Mouse (Mus musculus) intestine, embryonic 15.5 days (tissue): ENCODE measurements around the gene Tars2. TPM values are rescaled to one million over a fixed set of nuclear protein-coding genes. Genes with fewer than 3 reads are reported as not detected.

Source experiments
- ATAC-seq: fragments of 200-750 bp; cut with Nextera tagmentation; 2 replicates; pipeline ENCODE4 v1.8.0; 2017; ENCODE audit warnings: moderate TSS enrichment, moderate library complexity
- H3K27ac ChIP-seq: fragments of 300-500 bp; sonication (generic); 2 replicates; pipeline ENCODE4 v1.5.1; 2015; ENCODE audit warnings: mild to moderate bottlenecking, inconsistent platforms
- H3K27me3 ChIP-seq: fragments of 300-500 bp; sonication (generic); replicated peaks from 2 replicates; pipeline ENCODE4 v1.6.1; 2015; ENCODE audit warnings: inconsistent platforms
- H3K36me3 ChIP-seq: fragments of 300-500 bp; sonication (generic); 2 replicates; pipeline ENCODE4 v1.6.1; 2015; ENCODE audit warnings: inconsistent platforms
- H3K4me1 ChIP-seq: fragments of 300-500 bp; sonication (generic); replicated peaks from 2 replicates; pipeline ENCODE4 v1.6.1; 2015; ENCODE audit warnings: inconsistent platforms
- H3K4me2 ChIP-seq: fragments of 300-500 bp; sonication (generic); replicated peaks from 2 replicates; pipeline ENCODE4 v1.6.1; 2015; ENCODE audit warnings: mild to moderate bottlenecking, inconsistent platforms
- H3K4me3 ChIP-seq: fragments of 300-500 bp; sonication (generic); replicated peaks from 2 replicates; pipeline ENCODE4 v1.5.1; 2015; ENCODE audit warnings: inconsistent platforms
- H3K9ac ChIP-seq: fragments of 300-500 bp; sonication (generic); 2 replicates; pipeline ENCODE4 v1.6.1; 2015; ENCODE audit warnings: inconsistent platforms
- H3K9me3 ChIP-seq: fragments of 300-500 bp; sonication (generic); 2 replicates; pipeline ENCODE4 v1.6.1; 2016; ENCODE audit warnings: inconsistent platforms
- WGBS: fragments of 180-500 bp; shearing (Covaris S2); methylation state at CpG from one replicate; pipeline ENCODE4 v1.1.7; 2015; 5-methylcytosine and 5-hydroxymethylcytosine counted together
- polyA plus RNA-seq: library from polyadenylated mRNA; unstranded; fragments of >200 nt; fragmentation: Nextera tagmentation; extraction: Ambion mirVana; gene quantifications from 2 replicates; pipeline ENCODE4 v1.2.1, GENCODE M21; 2015

The Tars2 gene
- polyA plus RNA-seq, 1 experiment from 2014 or later: 54.4 TPM

GRCm38 (mm10) chr3:95704612-95705011 lies 55.4 kb downstream of the Tars2 start:
- no peak overlapping the region for H3K4me2 ChIP-seq
- H3K27me3 ChIP-seq: no peaks in the 10 kb centered on the region
- H3K27ac ChIP-seq: no peak overlapping the region
- H3K36me3 ChIP-seq: no peaks in the 10 kb centered on the region
- H3K4me3 ChIP-seq: no peak overlapping the region
- peaks cover 24% of the 10 kb centered on the region for H3K4me1 ChIP-seq
- no peaks in the 10 kb centered on the region for H3K9me3 ChIP-seq
- WGBS: 82% methylated on average over 4 of the region's 4 CpGs
- no peak for ATAC-seq
- H3K9ac ChIP-seq: no peak overlapping the region

GRCm38 (mm10) chr3:95703276-95703675 lies 56.7 kb downstream of the Tars2 start:
- Histone ChIP-seq H3K9ac (no peak overlapping the region), H3K4me3 (no peak overlapping the region), H3K27ac (no peak overlapping the region), H3K4me2 (no peak overlapping the region), H3K9me3 (no peaks in the 10 kb centered on the region), H3K36me3 (no peaks in the 10 kb centered on the region), H3K27me3 (no peaks in the 10 kb centered on the region), H3K4me1 (peaks cover 24% of the 10 kb centered on the region)
- 86% methylated on average over 3 of the region's 3 CpGs for WGBS
- ATAC-seq: no peak

- Histone ChIP-seq H3K36me3 (no peaks in the 10 kb centered on the region), H3K4me2 (peak overlapping the region; percentile 82), H3K4me1 (peaks cover 24% of the 10 kb centered on the region), H3K9ac (peak overlapping the region; percentile 50), H3K27ac (peak overlapping the region; percentile 90), H3K9me3 (no peaks in the 10 kb centered on the region), H3K4me3 (peak overlapping the region; percentile 28), H3K27me3 (no peaks in the 10 kb centered on the region)
- WGBS: 4% methylated on average over 24 of the region's 24 CpGs
- peak; percentile 96 for ATAC-seq
Observed at GRCm38 (mm10) chr3:95701877-95702540, 58.0 kb downstream of the Tars2 start.

- Histone ChIP-seq H3K27me3 (no peaks in the 10 kb centered on the region), H3K9ac (no peak overlapping the region), H3K36me3 (no peaks in the 10 kb centered on the region), H3K9me3 (no peaks in the 10 kb centered on the region), H3K4me2 (no peak overlapping the region), H3K27ac (peak overlapping the region; percentile 90), H3K4me1 (peaks cover 31% of the 10 kb centered on the region), H3K4me3 (no peak overlapping the region)
- WGBS: 77% methylated on average over 2 of the region's 2 CpGs
- ATAC-seq: no peak
Observed at GRCm38 (mm10) chr3:95701085-95701484, 58.9 kb downstream of the Tars2 start.

GRCm38 (mm10) chr3:95700233-95700681 lies 59.7 kb downstream of the Tars2 start:
- Histone ChIP-seq H3K27me3 (no peaks in the 10 kb centered on the region), H3K9me3 (no peaks in the 10 kb centered on the region), H3K36me3 (no peaks in the 10 kb centered on the region), H3K4me1 (peaks cover 36% of the 10 kb centered on the region), H3K27ac (no peak overlapping the region), H3K9ac (no peak overlapping the region), H3K4me2 (no peak overlapping the region), H3K4me3 (no peak overlapping the region)
- no peak for ATAC-seq
- 54% methylated on average over 6 of the region's 6 CpGs for WGBS

GRCm38 (mm10) chr3:95698286-95698685 lies 61.7 kb downstream of the Tars2 start:
- H3K4me2 ChIP-seq: no peak overlapping the region
- WGBS: 91% methylated on average over 4 of the region's 4 CpGs
- no peak overlapping the region for H3K4me3 ChIP-seq
- no peak overlapping the region for H3K9ac ChIP-seq
- no peak overlapping the region for H3K27ac ChIP-seq
- H3K9me3 ChIP-seq: no peaks in the 10 kb centered on the region
- H3K4me1 ChIP-seq: peaks cover 36% of the 10 kb centered on the region
- ATAC-seq: no peak
- H3K36me3 ChIP-seq: no peaks in the 10 kb centered on the region
- no peaks in the 10 kb centered on the region for H3K27me3 ChIP-seq

- H3K27ac ChIP-seq: no peak overlapping the region
Observed at GRCm38 (mm10) chr3:95696360-95696759, 63.6 kb downstream of the Tars2 start.

GRCm38 (mm10) chr3:95695796-95696195 lies 64.2 kb downstream of the Tars2 start:
- ATAC-seq: no peak
- no peak overlapping the region for H3K27ac ChIP-seq
- H3K4me3 ChIP-seq: no peak overlapping the region
- H3K27me3 ChIP-seq: no peaks in the 10 kb centered on the region
- H3K4me1 ChIP-seq: peaks cover 19% of the 10 kb centered on the region; the same call in 1 of the 2 replicates
- H3K9me3 ChIP-seq: no peaks in the 10 kb centered on the region
- H3K9ac ChIP-seq: no peak overlapping the region
- WGBS: 42% methylated on average over 3 of the region's 3 CpGs
- no peaks in the 10 kb centered on the region for H3K36me3 ChIP-seq
- no peak overlapping the region for H3K4me2 ChIP-seq

More at GRCm38 (mm10) chr3:95696360-95696759, 63.6 kb downstream of the Tars2 start:
- no peak for ATAC-seq
- H3K36me3 ChIP-seq: no peaks in the 10 kb centered on the region
- no peaks in the 10 kb centered on the region for H3K9me3 ChIP-seq
- H3K27me3 ChIP-seq: no peaks in the 10 kb centered on the region
- H3K9ac ChIP-seq: no peak overlapping the region
- no peak overlapping the region for H3K4me3 ChIP-seq
- no peak overlapping the region for H3K4me2 ChIP-seq
- 15% methylated on average over 7 of the region's 7 CpGs for WGBS
- H3K4me1 ChIP-seq: peaks cover 24% of the 10 kb centered on the region

GRCm38 (mm10) chr3:95694808-95695703 lies 65.0 kb downstream of the Tars2 start:
- H3K4me2 ChIP-seq: no peak overlapping the region
- H3K27ac ChIP-seq: no peak overlapping the region
- peaks cover 13% of the 10 kb centered on the region; the same call in 1 of the 2 replicates for H3K4me1 ChIP-seq
- H3K36me3 ChIP-seq: no peaks in the 10 kb centered on the region
- H3K4me3 ChIP-seq: no peak overlapping the region
- H3K9ac ChIP-seq: no peak overlapping the region
- no peak for ATAC-seq
- H3K9me3 ChIP-seq: no peaks in the 10 kb centered on the region
- no peaks in the 10 kb centered on the region for H3K27me3 ChIP-seq
- 86% methylated on average over 11 of the region's 11 CpGs for WGBS

GRCm38 (mm10) chr3:95693821-95694807 lies 65.9 kb downstream of the Tars2 start:
- Histone ChIP-seq H3K27ac (no peak overlapping the region), H3K27me3 (no peaks in the 10 kb centered on the region), H3K9ac (no peak overlapping the region), H3K9me3 (no peaks in the 10 kb centered on the region), H3K4me1 (peaks cover 17% of the 10 kb centered on the region; the same call in 1 of the 2 replicates), H3K4me2 (no peak overlapping the region), H3K4me3 (no peak overlapping the region), H3K36me3 (no peaks in the 10 kb centered on the region)
- 0 out of 2 replicates have a peak, but pooled peaks have one; percentile 24 for ATAC-seq
- WGBS: 56% methylated on average over 11 of the region's 11 CpGs

GRCm38 (mm10) chr3:95692677-95693076 lies 67.3 kb downstream of the Tars2 start:
- Histone ChIP-seq H3K36me3 (no peaks in the 10 kb centered on the region), H3K4me3 (no peak overlapping the region), H3K27ac (no peak overlapping the region), H3K4me1 (peaks cover 25% of the 10 kb centered on the region; the same call in 1 of the 2 replicates), H3K4me2 (no peak overlapping the region), H3K9me3 (no peaks in the 10 kb centered on the region), H3K27me3 (no peaks in the 10 kb centered on the region), H3K9ac (no peak overlapping the region)
- no peak for ATAC-seq
- 66% methylated on average over 6 of the region's 6 CpGs for WGBS
